ENCODE assay signal across 10 mouse cellular contexts in the genomic region with DNA sequence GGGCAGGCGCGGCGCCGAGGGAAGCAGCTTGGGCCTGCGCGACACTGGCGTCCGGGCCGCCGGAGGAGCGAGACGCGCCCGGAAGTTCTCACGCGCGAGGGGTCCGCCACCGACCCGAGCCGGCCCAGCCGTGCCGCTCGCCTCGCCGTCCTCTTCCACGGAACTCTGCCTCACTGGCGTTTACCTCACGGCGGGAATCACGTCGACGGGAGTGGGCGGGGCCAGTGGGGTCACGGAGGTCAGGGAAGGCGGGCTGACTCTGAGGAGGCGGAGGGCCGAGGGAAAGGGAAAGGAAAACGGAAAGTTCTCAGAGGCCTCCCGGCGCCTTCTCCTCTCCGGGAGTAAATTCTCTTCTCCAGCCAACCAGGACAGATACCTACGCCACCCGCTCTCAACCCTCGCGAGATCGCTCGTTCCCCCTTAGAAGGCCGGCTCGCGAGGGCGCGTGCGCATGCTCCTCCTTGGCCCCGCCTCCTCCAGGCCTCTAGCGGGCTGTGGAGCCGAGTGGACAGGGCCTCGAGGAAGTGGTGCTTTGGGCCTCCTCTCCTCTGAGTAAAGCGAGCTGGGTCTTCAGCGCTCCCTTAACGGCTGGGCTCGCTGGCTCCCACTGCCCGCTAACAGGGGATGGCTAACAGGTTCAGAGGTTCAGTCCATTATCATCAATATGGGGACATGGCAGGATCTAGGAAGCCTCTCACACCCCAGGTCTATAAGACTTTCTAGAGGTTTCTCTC. TPM values are rescaled to one million over a fixed set of nuclear protein-coding genes. Genes with fewer than 3 reads are reported as not detected.
DNase-seq lines count a peak whose midpoint lies in the region; ATAC-seq and TF ChIP-seq lines count a peak whose summit lies in the region.
"Not testable (repeated sequence)": the region's sequence is repeated elsewhere in the genome, so short reads cannot be mapped to it uniquely, and the experiment has no call there.
"Had no signal": no experiment of that assay in that cellular context is flagged by ENCODE, and none has a peak within 500 bp of the region (broad histone marks: within the 10 kb centered on the region; RNA-seq: fewer than 3 reads in every experiment).

No protein-coding gene starts in this region.

- TF ChIP-seq CTCF in heart, adult 2 months (IDR thresholded peaks at IDR 0.05); hindbrain, postnatal 0 days (IDR thresholded peaks at IDR 0.05; ENCODE audit: low read depth): not testable (repeated sequence)

- H3K9me3 ChIP-seq in embryonic facial prominence, embryonic 14.5 days (ENCODE audit: control insufficient read depth, low read length); hindbrain, postnatal 0 days (ENCODE audit: low read length); limb, embryonic 12.5 days: not testable (repeated sequence)
- H3K9me3 ChIP-seq in neural tube, embryonic 13.5 days: peaks cover 11% of the 10 kb centered on the region; the same call in 1 of the 2 replicates

- H3K9ac ChIP-seq in embryonic facial prominence, embryonic 14.5 days (ENCODE audit: low read depth, low read length); hindbrain, postnatal 0 days (replicated peaks; ENCODE audit: low read length); limb, embryonic 12.5 days (replicated peaks); neural tube, embryonic 13.5 days: not testable (repeated sequence)
- H3K9ac ChIP-seq in heart, adult 2 months (ENCODE audit: low read depth, low read length): peak overlapping the region; percentile 27

- peak overlapping the region; percentile 46 for H3K4me2 ChIP-seq in embryonic facial prominence, embryonic 14.5 days (ENCODE audit: low read depth, low read length)
- H3K4me2 ChIP-seq in hindbrain, postnatal 0 days (ENCODE audit: low read depth, low read length): peak overlapping the region; percentile 43
- peak overlapping the region; percentile 52 for H3K4me2 ChIP-seq in limb, embryonic 12.5 days
- peak overlapping the region; percentile 51 for H3K4me2 ChIP-seq in neural tube, embryonic 13.5 days

- peak; percentile 35 for DNase-seq in Muller cell, postnatal 12 days (ENCODE audit: inconsistent ontology term)
- DNase-seq in embryonic facial prominence, embryonic 14.5 days (ENCODE audit: low spot score): peak; percentile 1
- DNase-seq in heart, adult 2 months: peak in 1 of 2 experiments; percentile 20
- DNase-seq in hindbrain, postnatal 0 days (ENCODE audit: low spot score): peak; percentile 4
- peak; percentile 3 for DNase-seq in lung, postnatal 10 days
- peak; percentile 59 for DNase-seq in testis, postnatal 14 days (ENCODE audit: low spot score)

- peak overlapping the region; percentile 34 for H3K4me3 ChIP-seq in embryonic facial prominence, embryonic 14.5 days (ENCODE audit: low read depth, low read length)
- H3K4me3 ChIP-seq in heart, adult 2 months: peak overlapping the region; percentile 28; the same call in 1 of the 2 replicates
- H3K4me3 ChIP-seq in hindbrain, postnatal 0 days (ENCODE audit: low read length): peak overlapping the region; percentile 26
- peak overlapping the region; percentile 38 for H3K4me3 ChIP-seq in limb, embryonic 12.5 days (replicated peaks)
- H3K4me3 ChIP-seq in neural tube, embryonic 13.5 days: peak overlapping the region; percentile 36

- H3K36me3 ChIP-seq in embryonic facial prominence, embryonic 14.5 days (ENCODE audit: control insufficient read depth, insufficient read depth, low read length); heart, adult 2 months (ENCODE audit: control insufficient read depth, insufficient read depth, low read length); hindbrain, postnatal 0 days (ENCODE audit: insufficient read depth, low read length); limb, embryonic 12.5 days; neural tube, embryonic 13.5 days: not testable (repeated sequence)

- 31% methylated on average over 43 of the region's 63 CpGs for WGBS in embryonic facial prominence, embryonic 14.5 days
- WGBS in heart, adult 2 months: 22% methylated on average over 62 of the region's 63 CpGs
- 39% methylated on average over 54 of the region's 63 CpGs for WGBS in hindbrain, postnatal 0 days
- 31% methylated on average over 63 of the region's 63 CpGs for WGBS in limb, embryonic 12.5 days
- 30% methylated on average over 63 of the region's 63 CpGs for WGBS in neural tube, embryonic 13.5 days

- H3K27ac ChIP-seq in embryonic facial prominence, embryonic 14.5 days (replicated peaks; ENCODE audit: low read depth, low read length); heart, adult 2 months; hindbrain, postnatal 0 days; limb, embryonic 12.5 days; neural tube, embryonic 13.5 days (replicated peaks): not testable (repeated sequence)

- intact Hi-C loops in heart, adult 2 months (cut with DNase I): not testable (repeated sequence)

- ATAC-seq in embryonic facial prominence, embryonic 14.5 days (ENCODE audit: low read depth); limb, embryonic 12.5 days (ENCODE audit: insufficient number of reproducible peaks, insufficient read depth, low FRiP score, low TSS enrichment, low read depth); neural tube, embryonic 13.5 days (ENCODE audit: low read depth): not testable (repeated sequence)
- peak; percentile 58; the same call in 1 of the 2 replicates for ATAC-seq in hindbrain, postnatal 0 days

- TF ChIP-seq POLR2A in heart, adult 2 months (IDR thresholded peaks at IDR 0.05; ENCODE audit: insufficient read depth, low read depth, low read length): not testable (repeated sequence)

- H3K79me2 ChIP-seq in heart, adult 2 months (replicated peaks; ENCODE audit: control insufficient read depth, insufficient read depth, low read length): not testable (repeated sequence)

- H3K27me3 ChIP-seq in embryonic facial prominence, embryonic 14.5 days (replicated peaks; ENCODE audit: control insufficient read depth, insufficient read depth, low read length); heart, adult 2 months (ENCODE audit: control insufficient read depth, insufficient read depth, low read length); hindbrain, postnatal 0 days (ENCODE audit: insufficient read depth, low read length); limb, embryonic 12.5 days; neural tube, embryonic 13.5 days: not testable (repeated sequence)

- not testable (repeated sequence) for H3K4me1 ChIP-seq in embryonic facial prominence, embryonic 14.5 days (ENCODE audit: control insufficient read depth, insufficient read depth, low read length); heart, adult 2 months (ENCODE audit: control insufficient read depth, insufficient read depth, low read length); hindbrain, postnatal 0 days (ENCODE audit: insufficient read depth, low read length); limb, embryonic 12.5 days (replicated peaks); neural tube, embryonic 13.5 days (replicated peaks)

- TF ChIP-seq EP300 in heart, adult 2 months (IDR thresholded peaks at IDR 0.05; ENCODE audit: insufficient read depth, low read depth, low read length): not testable (repeated sequence)

RNA-seq across cellular contexts. Expression of a gene that starts 36.5 kb away (rescaled TPM):
- polyA plus RNA-seq in embryonic facial prominence, embryonic 14.5 days (2014; fragmentation: Nextera tagmentation; extraction: Ambion mirVana): not detected in 2 replicates
- total RNA-seq in heart, adult 2 months (2021): not detected
- not detected in 2 replicates for polyA plus RNA-seq in heart, adult 2 months (2012; rRNA removed)
- total RNA-seq in hindbrain, postnatal 0 days (2014; rRNA removed): not detected in 2 replicates
- polyA plus RNA-seq in hindbrain, postnatal 0 days (2015; fragmentation: Nextera tagmentation; extraction: Ambion mirVana): not detected in 2 replicates
- polyA plus RNA-seq in limb, embryonic 12.5 days (2016; fragmentation: Nextera tagmentation; extraction: Ambion mirVana): not detected in 2 replicates
- polyA plus RNA-seq in neural tube, embryonic 13.5 days (2015; fragmentation: Nextera tagmentation; extraction: Ambion mirVana): not detected in 2 replicates
- total RNA-seq: layer of hippocampus, postnatal 25 days had no signal
- polyA plus RNA-seq: frontal cortex, adult 2 months had no signal
